Mouse (Mus musculus) CD4-positive helper T cell, adult 2 months (primary cell): ENCODE data around the gene Kif3a.

ENCODE experiments used
- DNase-seq: peaks from one replicate; pipeline ENCODE4 v3.0.0-alpha.2; 2012; ENCODE audit warnings: low read depth, missing footprints, low spot score

Kif3a gene

DNA sequence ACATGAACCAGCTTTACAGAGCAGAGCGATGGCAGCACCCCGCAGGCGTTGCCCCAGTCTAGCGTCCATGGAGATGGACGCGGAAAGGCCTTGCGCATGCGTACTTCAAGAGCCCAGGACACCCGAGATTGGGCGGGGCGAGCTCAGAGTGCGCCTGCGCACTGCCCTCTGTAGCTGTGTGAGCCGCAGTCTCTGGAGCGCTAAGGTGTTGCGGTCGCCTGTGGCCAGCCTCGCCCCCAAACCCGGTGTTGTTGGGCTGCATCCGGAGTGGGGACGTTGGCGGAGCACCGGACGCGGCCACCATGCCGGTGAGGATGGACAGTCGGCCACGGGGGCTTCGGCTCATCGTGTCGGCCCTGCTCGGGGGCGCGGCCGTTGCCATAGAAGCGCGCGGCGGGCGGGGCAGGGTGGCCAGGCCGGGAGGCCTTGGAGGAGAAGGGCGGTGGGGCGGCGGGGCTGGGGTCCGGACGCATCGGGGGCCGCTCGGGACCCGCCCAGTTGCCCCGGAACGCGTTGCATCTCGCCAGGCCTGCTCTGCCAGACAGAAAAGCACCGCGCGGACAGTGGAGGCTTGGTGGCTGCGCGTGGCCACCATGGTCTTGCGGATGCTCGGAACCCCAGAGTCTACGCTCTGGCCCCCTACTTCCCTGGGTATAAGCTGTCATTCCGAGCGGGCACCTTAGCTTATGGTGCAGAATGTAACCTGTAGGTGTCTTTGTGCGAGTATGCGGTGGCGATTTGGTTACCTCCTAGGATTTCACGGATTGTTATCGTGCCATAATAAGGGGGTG, at the start of gene Kif3a:
Gene Kif3a, plus strand, starts transcription at position 156 of the 791 bp plus-strand sequence.
- peak; percentile 94 for DNase-seq

DNA sequence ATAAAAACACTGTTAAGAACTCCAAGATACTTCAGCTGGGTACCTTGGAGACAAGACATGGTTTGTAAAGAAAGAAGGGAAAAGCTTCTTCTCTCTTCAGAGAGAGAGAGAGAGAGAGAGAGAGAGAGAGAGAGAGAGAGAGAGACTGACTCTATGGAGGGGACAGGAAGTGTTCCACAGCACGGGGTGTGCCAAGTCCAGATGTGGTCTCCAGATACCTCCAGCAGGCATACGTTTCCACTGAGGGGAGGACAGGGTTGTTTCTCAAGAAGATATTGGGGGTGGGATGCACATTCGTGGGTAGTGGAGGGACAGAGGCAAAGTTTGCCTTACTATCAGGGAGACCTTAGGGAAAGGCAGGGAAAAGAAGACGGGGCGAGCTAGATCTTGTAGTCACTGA, 48.4 kb upstream of the Kif3a start:
- DNase-seq: peak; percentile 29

DNA sequence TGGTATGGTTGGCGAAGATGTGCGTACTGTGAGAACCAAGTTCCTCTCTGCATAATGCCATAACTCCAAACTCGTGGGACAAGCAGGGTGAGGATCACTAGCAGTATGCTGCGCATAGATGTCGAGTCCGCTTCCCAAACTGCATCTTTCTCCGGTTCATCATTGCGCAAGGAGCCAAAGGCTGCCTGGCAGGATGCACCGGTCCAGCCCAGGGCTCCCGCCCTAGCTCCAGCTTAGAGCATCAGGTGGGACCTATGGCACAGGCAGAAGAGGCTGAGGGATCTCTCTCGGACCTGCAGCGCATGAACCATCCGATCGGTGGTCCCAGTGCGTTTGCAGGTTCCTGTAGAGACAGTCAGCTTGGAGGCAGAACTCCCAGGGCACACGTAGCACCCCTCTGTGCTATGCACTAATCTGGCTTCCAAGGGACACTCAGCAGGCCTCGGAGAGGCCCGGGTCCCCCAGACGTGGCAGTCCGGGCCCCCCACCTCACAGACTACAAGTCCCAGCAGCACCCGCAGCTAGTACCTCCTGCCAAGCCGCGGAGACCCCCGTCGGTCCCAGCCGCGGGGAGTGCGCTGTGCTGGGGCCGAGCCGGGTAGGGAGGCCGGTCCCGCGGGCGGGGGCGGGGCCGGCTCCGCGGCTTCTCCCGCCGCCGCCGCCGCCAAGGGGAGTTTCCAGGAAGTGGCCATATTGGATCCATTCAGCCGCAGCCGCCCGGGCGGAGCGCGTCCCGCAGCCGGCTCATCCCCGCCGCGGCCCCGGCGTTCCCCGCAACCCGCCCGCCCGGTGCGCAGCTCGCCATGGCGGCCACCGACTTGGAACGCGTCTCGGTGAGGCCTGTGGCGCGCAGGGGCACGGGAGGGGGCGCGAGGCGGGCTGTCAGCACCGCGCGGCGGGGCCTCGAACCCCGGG, 47.7 kb upstream of the Kif3a start, which contains the start of gene Sept8:
Gene Sept8, plus strand, starts transcription at position 51 of the 915 bp plus-strand sequence.
- DNase-seq: peak; percentile 69

DNA sequence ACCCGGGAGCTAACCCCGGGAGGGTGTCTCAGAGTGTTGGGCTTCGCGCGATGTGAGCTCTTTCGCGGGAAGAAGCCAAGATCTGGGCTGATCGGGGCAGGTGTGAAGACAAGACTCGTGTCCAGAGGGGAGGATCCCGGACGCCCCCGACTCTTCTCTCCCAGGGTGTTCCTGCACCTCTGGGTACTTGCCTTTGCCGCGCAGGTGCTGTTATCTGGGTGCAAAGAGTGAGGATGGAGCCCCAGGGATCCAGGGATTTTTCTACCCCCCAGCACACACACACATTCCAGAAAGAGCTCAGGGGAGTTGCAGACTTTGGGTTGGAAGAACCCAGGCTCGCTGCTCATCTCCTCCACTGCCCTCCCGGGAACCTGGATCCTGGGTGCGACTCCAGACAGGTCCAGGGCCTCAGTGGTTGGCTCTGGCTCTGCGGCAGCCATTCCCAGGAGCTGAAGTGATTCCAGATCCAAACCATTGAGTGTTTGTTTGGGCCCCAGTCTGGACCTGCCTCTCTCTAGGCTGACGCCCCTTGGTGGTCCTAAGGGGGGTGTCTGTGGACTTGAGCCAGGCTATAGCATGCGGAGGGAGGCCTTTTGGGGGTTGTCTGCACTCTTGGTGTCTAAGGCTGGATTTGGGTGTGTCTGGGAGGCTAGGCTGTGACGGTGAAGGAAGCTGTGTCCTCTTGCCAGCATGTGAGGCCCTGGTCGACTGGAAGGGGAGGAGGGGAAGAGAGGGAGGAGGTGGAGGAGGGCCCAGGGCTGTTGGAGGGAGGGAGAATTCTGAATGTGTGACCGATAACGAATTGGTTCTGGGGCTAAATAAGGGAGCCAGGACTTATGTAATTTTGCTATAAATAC, 46.8 kb upstream of the Kif3a start:
- DNase-seq: no peak

DNA sequence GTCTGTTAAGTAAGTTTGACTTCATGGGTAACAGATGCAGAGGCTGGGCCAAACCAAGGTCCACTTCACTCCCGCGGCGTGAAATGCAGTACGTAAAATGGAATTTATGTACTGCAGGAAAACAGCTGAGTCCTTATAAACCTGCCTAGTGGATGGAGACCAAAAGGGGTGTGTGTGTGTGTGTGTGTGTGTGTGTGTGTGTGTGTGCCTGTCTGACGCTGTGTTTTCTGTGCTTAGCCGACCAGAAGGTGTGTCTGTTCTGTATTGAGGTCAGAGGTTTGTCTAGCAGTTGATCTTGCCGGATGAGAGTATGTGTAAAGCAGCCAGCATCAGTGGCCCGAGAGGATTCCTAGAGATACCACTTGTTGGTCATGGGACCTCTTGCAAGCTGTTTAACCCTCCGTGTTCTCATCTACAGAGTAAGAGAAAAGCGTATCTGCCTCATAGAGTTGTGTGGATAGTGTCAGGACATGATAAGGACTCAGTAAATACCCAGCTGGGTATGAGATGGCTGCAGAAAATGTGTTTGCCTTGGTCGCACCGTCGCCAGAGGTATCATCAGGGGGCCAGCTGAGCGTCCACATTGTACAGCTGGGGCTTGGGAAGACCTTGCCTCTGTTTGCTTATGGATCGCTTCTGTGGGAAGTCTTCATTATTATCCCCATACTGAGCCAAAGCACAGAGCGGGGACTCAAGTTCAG, 45.9 kb upstream of the Kif3a start:
- no peak for DNase-seq

DNA sequence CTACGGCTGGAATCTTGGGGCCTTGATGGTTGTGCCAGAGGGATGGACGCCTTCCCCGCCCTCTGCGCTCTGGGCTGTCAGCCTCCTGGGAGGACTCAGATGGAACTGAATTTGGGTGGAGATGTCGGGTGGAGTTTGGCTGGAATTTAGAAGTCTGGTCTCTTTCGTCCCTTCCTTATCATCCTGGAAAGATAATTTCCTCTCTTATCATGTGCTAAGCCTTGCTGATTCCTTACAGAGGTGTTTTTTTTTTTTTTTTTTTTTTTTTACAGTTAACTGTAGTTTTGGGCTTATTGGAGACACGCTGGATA, 45.4 kb upstream of the Kif3a start:
- DNase-seq: no peak

DNA sequence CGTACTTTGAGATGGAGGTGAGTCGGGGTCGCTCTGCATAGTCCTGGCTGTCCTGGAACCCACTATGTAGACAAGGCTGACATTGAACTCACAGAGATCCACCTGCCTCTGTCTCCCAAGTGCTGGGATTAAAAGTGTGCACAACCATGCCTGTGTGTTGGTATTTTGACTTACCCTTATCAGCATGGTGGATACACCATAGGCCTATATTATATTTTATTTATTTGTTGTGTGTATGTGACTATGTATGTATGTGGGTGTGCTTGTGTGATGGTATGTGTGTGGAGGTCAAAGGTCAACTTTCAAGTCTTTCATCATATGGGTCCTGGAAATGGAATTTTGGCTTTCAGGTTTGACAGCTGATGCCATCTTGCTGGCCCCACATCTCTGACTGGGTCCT, 44.8 kb upstream of the Kif3a start:
- DNase-seq: no peak

DNA sequence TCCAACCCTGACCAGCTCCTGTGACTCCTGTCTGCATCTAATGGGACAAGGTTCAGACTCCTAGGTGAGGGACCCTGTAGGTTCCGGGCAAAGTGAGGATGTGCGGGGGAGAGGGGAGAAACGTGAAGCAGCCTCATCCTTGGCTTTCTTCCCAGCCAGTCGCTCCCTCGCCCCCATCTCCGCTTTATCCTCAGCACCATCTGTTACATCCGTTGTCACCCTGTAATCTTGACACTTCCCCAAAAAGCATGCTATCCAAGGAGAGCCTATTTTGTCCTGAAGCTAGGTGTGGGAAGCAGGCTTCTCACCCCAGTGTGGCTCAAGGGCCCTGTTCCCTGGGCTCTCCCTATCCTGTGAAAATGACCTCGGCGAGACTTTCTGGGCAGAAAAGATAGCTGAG, 44.2 kb upstream of the Kif3a start:
- DNase-seq: no peak

DNA sequence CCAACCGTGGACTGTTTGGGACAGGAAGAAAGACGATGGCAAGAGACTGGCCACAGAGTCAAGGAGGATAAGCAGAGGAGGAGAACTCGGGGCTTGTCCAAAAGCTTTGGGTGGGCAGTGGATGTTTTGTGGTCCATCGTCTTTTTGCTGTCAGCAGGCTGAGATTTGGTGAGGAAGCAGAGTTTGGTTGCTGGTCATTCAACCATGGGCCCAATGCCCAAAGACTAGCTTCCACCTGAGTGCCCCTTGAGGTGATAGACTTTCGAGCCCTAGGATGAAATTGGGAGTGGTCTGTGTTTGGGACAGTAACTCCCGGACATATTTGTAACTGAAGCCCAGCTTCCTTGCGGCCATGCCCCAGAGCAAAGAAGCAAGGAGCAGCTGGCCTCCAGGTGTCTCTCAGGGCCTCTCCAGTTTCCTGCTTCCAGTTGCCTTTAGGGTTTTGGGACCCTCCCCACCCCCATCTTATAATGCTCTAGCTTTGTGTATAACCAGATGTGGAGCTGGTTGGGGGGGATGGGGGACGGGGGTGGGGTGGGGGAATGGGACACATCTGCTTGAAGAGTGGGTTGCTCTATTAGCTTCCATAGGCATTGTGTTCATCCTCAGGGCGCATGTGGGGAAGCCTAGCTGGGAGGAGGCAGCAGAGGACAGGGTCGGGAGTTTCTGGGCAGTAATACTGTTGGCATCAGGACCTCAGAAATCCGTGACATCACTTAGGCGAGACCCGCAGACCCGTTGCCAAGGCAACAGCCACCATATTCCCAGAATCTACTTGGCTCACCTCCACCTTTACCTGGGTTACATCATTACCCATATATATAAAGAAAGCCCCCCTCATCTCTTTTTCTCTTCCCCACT, 43.4 kb upstream of the Kif3a start:
- DNase-seq: no peak

DNA sequence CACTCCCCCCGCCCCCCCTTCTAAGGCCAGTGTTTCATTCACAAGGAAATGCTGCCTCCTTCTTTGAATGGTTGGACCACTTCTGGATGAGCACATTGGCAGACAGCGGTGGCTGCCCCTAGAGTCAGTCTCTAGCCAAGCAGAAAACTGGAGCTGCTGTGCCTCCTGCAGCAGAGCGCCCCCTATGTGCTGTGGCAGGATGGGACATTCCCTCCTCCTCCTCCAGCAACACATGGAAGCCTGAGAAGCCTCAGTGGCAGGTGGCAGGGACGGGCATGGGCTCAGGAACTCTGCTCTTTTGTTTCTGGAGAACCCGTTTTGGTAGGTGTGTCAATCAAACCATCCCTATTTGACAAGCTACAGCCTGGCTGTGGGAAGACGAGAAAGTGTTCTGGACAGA, 42.3 kb upstream of the Kif3a start:
- no peak for DNase-seq

DNA sequence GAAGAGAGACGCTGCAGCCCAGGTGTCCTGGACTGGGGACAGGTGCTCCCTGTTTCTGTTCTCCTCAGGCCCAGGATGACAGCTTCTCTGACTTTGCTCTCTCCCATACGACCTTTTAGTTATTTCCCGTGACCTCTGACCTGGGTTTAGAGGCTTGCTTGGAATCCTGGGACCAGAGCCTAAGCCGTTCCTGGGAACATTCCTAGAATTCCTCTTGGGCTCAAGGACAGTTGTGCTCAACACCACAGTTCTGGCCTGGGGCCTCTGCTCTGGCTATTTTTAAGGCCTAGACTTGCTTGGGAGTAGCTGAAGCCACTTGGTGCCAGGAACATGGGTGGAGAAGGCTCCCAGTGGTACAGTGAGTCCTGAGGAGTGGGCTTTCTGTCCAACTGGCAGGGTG, 41.7 kb upstream of the Kif3a start:
- no peak for DNase-seq

DNA sequence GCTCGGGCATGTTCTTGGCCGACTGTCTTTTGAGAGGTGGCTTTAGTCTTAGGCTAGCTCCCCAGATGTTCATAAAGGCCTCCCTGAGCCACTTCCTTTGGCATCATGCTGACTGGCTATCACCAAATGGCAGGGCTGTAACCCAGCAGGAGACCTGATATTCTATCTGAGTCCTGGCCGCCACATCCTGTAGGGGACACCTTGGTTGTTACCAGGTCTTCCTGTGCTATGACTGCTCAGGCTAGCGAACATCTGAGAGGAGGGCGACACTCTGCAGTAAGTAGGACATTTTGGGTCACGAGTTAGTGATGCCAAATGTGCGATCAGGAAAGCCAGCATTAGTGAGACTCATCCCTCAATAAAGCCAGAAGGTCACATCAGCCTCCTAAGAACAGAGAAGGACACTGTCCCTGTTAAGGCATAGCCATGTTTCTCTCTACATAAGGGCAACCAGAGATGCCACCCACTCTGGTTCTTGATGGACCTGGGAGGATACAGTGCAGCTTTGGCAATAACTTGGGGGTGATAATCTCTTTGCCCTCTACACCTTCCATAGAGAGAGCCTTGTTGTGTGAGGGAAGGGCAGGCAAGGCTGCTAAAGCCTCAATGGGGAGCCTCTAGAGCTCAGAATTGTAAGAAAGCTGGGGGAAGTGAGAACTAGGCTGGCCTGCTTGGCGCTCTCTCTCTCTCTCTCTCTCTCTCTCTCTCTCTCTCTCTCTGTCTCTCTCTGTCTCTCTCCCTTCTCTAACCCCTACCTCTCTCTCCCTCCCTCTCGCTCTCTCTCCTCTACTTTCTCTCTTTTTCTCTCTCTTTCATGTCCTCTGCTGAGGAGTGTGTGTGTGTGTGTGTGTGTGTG, 38.6 kb upstream of the Kif3a start:
- DNase-seq: no peak

DNA sequence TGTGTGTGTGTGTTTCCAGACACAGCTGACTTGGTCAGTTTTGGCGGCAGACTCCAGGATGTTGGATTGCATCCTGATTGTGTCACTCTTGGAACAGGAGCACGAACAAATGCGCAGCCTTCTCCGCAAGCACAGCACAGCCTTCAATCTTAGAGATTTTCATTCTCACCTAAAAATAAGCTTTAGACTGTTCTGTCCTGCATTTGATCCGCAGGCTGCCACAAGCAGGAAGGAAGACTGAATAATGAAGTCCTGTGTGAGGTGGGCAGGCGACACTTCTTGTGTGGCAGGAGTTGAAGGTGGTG, 38.0 kb upstream of the Kif3a start:
- no peak for DNase-seq

DNA sequence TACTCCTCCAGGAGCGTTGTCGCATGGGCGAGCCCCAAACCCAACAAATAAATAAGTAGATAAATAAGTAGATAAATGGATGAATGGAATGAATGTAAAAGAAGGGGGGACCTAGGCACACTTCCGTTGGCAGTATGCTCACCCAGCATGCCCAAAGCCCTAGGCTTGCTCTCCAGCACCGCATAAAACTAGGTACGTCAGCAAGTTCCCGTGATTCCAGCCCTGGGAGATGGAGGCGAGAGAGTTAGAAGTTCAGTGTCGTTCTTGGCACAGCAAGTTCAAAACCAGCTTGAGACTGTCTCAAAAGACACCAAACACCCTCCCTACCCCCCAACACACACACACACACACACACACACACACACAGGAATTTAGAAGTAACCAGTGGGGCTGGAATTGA, 37.2 kb upstream of the Kif3a start:
- no peak for DNase-seq

DNA sequence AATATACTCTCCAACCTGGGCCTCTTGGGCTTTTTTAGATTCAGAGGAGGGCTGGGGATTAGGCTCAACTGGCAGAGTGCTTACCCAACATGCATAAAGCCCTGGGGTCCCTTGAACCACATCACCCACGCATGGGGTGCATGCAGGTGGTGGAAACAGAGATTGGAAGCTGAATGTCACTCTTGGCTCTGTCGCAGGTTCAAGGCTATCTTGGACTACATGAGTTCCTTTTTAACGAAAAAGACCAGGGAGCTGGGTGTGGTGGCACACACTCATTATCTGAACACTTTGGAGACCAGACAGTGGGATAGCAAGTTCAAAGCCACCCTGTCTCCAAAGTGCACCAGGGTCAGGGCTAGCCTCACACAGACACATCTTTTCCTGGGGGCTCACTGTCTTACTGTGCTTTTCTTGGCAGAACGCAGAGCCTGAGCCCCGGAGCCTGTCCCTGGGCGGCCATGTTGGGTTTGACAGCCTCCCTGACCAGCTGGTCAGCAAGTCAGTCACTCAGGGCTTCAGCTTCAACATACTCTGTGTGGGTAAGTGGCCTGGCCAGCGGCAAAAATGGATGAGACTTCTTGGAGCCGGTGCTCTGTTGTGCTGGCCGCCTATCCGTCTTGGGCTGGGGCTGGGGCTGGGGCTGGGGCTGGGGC, 35.5 kb upstream of the Kif3a start:
- DNase-seq: no peak

DNA sequence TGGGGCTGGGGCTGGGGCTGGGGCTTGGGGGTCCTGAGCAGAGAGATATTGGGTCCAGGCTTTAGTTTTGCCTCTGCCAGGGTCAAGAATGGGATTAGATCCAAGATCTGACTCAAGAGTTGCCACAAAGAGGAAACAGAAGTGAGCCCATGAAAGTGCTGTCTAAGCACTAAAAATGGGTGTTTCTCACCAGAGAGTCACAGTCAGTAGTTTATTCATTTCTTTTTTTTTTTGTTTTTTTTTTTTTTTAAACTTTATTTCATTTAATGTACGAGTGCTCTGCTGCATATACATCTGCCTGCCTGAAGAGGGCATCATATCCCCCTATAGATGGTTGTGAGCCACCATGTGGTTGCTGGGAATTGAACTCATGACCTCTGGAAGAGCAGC, 35.0 kb upstream of the Kif3a start:
- no peak for DNase-seq

DNA sequence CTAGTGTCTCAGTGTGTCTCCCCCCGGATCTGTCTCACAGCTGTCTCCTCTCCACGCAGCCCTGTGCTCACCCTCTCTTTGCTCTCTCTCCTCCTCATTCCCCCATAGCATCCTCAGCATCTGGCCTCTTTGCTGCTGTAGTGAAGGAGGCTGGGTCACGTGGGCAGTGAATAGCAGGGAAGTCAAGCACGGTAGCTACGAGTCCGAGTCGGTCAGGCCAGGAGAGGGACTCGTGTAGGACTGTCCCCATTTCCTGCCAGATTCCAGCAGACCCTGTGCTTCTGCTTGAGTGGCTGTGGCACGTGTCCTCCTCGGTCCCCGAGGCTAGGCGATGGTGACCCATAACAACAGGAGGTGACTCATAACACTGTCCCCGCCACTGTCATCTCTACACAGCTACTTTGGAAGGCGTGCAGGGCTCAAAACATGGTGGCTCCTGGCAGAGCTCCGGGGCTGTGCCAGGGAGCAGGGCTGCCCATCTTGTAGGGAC, 28.1 kb upstream of the Kif3a start:
- no peak for DNase-seq

DNA sequence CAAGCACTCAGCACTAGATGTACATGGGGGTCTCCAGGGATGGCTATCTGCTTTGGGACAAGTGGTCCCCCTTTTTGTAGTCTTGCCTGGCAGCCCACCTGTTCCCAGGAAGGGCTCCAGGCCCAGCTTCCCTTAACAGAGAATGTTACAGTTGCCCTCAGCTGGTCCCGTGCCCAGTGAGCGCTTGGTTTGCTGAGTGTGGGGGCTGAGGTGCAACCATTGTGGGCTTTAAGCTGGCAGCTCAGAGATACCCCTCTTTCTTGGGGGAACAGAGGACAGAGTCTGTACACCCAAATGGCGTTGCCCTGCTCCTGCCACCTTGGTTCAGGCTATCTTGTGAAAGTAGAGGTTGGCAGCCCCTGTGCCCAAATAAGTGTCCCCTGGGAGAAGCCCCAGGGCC, 26.8 kb upstream of the Kif3a start:
- DNase-seq: no peak

DNA sequence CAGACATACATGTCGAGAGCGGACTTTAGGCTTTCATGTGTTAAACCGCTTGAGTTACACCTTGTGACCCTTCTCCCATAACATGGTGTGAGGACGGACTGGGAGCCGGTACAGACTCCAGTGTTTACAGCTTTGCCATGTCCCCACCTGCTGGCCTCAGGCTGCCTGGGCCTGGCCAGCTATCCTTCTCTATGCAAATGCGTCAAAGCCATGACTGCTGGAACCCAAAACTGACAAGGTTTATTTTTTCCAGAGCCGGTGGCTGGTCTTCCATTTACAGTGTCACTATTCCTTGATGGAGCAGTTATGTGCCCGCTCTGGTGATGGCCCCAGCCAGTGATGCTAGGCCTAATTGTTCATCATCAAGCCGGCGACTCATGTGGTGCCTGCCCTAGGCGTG, 26.0 kb upstream of the Kif3a start:
- no peak for DNase-seq
